Mouse (Mus musculus) ES-Bruce4 (cell line): ENCODE measurements around the gene Syp.

Source experiments
- CTCF ChIP-seq: IDR thresholded peaks from one replicate; pipeline ENCODE4 v1.8.1; 2011; ENCODE audit warnings: low read depth, low read length
- EP300 ChIP-seq: IDR thresholded peaks from 2 replicates; pipeline ENCODE4 v1.6.1; 2011; ENCODE audit warnings: low read depth, low read length; ENCODE audit not compliant: insufficient read depth
- POLR2A ChIP-seq: IDR thresholded peaks from one replicate; pipeline ENCODE4 v1.8.1; 2011; ENCODE audit warnings: low read length; ENCODE audit not compliant: insufficient read depth

DNA sequence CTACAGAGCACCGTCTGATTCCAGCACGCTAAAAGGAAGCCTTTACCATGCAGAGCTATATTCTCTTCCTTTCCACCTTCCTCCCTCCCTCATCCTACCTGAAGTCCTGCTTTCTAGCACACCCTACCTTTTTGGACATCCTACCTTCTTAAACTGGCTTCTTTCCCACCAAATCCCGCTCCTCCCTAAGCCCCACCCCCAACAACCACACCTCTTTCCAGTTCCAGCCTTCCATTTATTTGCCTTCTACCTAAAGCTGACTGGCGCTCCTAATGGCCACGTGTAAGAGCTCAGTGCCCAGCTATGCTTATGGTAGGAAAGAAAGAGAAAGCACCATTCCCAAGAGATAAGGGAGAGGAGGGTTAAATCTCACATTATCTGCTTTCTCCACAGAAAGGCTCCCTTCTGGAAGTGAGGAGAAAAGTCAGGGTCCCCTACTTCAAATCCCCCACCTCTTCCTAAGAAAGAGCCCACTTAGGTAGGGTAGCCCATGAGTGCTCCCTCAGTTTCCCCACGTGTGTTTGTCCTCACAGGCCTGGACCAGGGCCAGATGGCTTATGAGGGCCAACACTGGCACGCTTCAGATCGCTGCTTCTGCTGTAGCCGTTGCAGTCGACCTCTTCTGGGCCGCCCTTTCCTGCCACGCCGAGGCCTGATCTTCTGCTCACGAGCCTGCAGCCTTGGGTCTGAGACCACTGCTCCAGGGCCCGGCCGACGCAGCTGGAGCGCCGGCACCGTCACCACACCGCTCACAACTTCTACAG lies 27.6 kb downstream of the Syp start:
- TF ChIP-seq POLR2A (no peak), EP300 (no peak), CTCF (no peak)
